Mouse (Mus musculus) hindlimb bud, embryonic 11.5 days (tissue): ENCODE results near the gene Peli2.

ENCODE experiments used
- DNase-seq: peaks from one replicate; pipeline ENCODE4 v3.0.0-alpha.2; 2012; ENCODE audit warnings: low read depth, low spot score; ENCODE audit errors: extremely low spot score

Gene Peli2

DNA sequence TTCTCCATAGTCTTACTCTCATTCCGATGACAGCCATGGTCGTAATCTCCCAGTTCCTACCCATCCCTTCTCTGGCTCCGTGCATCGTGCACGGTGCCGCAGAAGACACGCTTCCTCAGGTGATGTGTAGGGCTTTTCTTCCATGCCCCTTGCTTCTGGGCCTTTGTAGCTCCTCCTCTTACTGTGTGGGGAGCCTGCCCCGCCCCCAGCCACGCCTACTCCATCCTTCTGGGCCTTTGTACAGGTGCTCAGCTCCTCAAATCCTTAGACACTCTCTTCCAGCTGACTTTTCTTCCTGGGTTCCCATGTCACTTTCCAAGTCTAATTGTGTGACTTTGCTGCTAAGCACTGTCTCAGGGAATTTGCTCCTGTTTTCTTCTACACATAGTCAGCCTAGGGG, 28.7 kb downstream of the Peli2 start:
- no peak for DNase-seq

DNA sequence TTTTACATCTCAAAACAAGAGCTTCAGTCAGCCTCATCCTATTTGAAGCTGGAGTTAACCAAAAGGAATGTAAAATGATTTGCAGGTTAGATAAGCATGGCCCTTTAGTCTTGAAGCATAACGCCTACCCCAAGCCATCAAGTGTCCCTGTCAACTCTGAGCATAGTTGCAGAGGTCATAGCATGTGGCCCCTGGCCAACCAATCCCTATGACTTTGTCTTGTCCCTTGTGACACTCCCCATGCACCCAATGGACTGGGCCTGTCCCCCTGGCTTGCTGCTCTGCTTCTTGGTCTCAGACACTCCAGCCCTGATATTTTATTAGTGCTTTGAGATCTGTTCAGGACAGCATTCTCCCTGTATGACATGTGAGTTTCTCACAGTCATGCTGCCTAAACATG, 30.3 kb downstream of the Peli2 start:
- DNase-seq, result no peak

DNA sequence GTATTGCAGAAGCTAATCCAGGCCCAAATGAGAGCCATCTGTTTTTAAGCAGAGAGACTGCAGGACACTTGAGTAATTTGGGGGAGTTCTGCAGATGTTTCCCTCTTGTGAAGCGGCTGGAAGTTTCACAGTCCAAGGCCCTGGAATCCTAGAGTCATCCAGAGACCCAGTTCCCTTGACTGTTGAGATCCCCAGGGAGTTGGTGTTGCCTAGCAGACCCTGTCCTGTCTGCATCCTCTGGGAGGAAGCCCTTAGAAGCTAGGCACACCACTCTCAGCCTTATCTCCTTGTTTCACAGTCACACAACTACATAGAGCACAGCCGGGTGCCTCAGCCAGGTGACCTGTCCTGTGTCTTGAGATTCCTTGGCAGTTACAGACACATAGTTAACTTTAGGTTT, 30.9 kb downstream of the Peli2 start:
- DNase-seq, result no peak

DNA sequence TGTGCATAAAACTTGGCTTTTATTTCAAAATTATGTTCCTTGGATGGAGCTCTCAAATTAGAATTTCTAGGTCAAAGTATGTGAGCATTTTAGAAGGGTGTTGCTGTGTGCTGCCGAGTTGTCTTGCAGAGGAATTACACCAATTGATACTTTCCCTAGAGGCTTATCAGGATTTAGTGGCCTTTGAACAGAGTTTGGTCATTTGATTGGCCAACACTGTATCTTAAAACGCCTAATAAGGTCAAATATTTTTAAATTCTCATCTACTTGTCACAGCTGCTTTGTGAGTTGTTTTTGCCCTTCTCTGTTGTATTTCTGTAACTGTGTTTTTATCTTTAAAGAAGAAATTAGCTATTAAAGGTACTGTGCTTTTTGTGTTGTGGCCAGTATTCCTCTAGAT, 32.4 kb downstream of the Peli2 start:
- DNase-seq, result no peak

DNA sequence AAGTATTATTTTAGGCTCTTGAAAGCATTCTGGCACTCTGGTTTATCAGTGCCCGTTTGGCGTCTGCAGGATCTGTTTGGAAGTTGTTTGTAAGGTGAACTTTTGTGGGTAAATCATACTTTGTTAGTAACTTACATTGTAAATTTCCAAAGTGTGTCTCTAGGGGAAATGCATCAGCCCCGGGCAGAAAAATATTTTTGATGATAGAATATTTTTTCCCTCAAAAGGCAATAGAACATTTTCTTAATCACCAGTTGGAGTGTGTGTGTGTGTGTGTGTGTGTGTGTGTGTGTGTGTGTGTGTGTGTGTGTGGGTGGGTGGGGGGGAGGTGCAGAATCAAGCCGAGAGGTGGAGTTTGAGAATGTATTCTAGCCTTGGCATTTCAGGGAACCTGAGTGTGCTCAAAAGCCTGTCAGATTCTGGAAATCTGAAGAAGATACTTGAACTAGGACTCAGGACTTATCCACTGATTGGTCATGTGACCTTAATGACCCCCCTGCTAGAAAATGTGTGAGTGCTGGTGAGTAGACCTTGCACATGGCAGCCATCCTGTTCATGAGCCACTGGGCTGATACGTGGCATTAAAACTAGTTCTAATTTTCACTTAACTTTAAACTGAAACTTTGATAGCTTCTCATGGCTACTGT, 33.4 kb downstream of the Peli2 start:
- no peak for DNase-seq

DNA sequence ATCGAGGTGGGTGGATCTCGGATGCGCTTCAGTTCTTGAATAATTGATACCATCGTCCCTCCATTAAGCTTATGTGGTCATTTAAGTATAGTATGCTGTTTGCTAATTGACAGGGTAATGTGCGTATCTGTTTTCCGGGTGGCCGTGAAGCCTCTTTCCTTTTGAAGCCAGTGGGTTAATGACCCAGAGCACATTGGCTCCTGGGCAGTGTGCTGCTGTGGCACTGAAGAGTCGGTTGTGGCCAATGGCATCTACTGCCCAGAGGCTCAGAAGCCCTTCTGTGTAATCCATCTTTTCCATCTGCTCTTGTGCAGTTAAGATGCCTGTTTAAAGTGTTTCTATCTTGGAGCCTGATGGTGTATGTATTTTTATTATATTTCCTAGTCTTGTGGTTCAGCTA, 34.0 kb downstream of the Peli2 start:
- DNase-seq, result no peak

DNA sequence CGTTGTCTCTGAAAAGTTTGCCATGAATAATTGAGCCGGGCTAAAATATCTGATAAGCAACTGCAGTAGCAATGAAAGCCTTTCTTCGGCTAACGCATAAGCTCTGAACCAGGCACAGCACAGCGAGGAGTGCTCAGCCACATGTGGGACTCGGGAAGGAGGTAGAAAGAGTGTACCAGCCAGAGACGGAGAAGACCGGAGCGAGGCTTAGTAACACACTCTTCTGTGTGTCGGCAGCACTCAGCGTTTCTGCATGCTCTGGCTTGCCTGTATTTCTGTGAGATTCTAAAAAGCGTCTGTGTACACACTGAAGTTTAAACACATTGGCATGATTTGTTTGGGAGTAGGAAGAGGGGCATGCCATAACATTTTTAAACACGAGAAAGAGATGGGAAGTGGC, 34.5 kb downstream of the Peli2 start:
- no peak for DNase-seq

DNA sequence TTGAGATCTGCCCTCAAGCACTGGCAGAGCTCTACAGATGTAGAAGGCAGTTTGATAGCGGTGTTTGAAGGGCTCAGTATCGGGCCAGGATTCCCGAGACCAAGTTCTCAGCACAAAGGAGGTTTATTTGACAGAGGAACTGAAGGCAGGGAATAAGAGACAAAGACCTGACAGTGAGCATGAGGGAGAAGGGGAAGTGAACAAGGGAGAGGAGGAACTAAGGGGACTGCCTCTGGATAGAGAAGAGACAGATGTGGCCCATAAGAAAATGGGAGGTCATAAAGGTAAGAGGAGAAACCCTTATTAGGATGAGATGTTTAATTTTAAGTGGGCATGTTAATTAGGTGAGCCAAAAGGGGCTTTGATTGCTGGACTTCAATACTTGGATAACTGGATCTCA, 36.5 kb downstream of the Peli2 start:
- no peak for DNase-seq

DNA sequence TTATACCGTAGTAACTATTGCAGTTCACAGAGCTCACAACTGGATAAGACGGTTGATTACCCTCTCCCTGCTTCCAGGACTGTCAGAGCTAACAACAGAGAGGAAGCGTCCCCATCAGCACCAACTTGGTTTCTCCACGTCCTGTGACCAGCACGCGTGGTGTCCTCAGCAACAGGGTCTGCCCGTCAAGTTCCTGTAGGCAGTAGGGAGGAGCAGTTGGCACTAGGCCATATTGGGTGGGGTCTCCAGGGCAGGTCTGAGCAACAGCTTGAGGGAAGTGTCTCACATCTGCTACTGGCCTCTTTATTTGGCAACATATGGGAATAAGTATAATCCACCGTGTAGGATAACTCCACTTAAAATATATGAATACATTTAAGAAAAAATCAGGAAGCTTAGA, 37.2 kb downstream of the Peli2 start:
- DNase-seq, result no peak

DNA sequence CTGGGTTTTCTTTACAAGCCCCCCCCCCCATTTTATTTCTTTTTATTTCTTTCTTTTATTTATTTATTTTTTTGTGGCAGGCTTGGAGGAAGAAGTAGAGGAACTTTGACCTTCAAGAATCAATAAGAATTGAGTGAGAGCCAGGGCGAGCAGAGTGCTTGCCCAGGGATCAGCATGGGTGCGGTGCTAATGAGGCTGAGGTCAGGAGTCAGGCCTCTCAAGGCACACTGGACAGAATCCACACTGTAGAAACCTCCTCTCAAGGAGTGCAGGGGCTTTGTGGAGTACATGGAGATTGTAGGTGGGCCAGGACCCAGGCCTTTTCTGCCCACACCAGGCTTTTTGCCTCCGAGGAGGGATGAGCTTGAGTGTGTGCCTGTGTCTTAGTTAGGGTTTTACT, 38.8 kb downstream of the Peli2 start:
- DNase-seq, result no peak

DNA sequence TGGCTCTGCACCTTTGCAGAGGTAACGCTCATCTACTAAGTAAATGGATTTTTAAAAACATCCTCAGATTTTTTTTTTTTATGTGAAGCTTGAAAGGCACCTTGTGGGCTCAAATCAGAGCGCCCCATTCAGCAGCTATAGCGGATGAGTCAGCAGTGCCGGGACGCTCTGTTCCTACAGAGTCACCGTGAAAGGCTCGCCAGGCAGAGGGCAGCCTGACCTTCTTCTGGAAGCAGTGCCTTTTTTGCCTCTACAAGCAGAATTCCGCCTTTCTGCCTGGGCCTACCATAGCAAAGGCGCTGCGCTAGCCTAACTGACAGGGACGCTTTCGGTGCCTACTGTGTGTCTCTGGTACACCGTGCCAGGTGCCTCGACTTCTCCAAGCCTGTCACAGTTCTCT, 41.8 kb downstream of the Peli2 start:
- DNase-seq, result no peak

DNA sequence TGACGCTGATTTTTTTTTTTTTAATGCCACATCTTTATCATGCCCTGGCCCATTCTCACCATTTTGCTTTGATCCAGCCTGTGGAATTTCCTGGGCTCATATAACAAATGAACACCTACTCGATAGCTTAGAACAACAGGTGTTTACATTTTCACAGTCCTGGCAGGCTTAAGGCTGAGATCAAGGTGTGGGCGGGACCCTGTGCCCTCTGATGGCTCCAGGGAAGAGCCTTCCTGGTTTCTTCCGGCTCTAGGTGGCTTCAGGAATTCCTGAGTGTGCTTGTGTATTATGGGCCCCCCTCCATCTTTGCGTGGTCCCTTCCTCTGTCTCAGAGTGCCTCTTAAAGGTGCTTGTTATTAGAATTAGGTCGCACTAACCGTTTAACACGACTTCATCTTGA, 44.3 kb downstream of the Peli2 start:
- DNase-seq, result no peak

DNA sequence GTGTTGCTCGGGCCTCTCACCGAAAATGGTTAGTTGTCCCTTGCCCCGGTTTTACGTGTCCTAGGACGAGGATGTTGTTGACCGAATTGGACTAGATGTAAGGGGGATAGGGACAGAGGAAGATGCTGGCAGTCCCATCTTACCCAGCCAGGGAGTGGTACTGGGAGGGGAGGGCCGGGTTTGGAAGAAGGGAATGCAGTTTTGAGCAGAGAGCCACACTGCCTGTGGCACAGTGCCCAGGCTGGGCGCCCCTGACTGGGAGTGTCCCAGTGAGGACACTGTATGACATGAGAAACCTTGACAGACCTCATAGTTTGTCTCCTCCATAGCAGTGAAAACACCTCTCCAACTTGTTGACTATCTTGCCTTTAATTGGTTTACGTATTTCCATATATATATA, 45.8 kb downstream of the Peli2 start:
- DNase-seq, result no peak

DNA sequence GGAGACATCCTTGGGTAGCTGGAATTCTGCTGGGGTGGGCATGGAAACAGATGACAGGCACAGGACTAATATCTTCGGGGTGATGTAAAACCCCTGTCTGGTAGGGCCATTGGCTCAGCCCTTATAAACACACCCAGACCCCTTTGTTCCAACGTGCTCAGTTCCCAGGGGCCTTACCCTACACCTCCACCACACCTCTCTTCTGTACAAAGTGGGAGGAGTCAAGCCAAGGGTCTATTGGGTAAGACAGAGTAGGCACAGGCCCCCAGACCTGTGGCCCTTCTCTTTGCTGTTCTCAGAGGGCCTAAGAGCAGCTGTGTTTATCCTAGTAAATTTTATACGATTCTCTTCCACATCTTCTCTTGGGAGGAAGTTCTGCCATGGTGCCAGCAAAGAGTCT, 46.4 kb downstream of the Peli2 start:
- DNase-seq, result no peak

DNA sequence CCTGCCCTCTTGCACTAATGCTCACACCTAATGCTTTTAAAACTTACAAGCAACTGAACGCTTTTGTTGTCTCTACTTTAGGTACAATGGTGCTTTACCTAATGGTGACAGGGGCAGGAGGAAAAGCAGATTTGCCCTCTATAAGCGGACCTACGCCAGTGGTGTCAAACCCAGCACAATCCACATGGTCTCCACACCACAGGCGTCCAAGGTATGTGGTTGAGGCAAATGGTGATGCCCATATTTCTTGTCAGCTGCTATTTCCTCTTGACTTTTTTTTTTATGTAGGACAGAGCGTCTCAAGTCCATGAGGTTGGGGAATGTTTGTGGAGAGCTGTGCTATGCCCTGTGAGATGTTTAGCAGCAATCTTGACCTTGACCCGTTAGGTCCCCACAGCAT, 47.5 kb downstream of the Peli2 start:
- DNase-seq, result no peak

DNA sequence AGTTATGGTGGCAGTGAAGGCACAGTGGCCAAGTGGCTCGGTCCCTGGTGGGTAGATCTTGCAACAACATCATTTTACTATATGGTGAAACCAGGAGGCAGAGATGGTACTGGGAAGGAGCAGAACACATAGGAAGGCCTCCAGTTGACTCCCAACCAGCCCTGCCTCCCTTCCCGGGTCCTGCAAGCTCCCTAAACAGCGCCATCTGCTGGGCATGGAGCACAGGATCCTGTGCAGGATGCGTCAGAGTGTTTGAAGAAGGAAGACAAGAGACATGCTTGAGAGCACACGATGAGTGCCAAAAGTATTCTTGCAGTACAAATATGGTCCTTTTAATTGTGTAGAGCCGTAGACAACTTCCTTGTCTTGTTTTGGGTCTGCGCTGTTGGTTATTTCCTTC, 49.3 kb downstream of the Peli2 start:
- DNase-seq, result no peak

DNA sequence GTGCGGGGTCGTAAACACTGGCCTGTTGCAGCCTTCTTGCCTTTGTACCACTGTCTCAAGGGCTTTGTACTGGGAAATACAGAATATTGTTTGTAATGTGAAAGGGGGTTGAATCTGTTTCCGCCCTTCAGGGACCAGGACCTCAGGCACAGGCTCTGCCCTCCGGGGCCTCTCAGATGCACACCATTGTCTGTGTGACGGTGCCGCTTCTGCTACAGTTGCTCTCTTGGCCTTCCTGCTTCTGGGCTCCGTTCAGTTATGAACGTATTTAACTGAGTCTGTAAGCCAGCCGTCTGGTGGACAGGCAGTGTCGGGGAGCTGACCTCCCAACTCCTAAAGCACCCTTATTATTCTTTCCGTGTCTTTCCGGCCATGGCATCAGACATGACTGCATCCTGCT, 50.6 kb downstream of the Peli2 start:
- no peak for DNase-seq

DNA sequence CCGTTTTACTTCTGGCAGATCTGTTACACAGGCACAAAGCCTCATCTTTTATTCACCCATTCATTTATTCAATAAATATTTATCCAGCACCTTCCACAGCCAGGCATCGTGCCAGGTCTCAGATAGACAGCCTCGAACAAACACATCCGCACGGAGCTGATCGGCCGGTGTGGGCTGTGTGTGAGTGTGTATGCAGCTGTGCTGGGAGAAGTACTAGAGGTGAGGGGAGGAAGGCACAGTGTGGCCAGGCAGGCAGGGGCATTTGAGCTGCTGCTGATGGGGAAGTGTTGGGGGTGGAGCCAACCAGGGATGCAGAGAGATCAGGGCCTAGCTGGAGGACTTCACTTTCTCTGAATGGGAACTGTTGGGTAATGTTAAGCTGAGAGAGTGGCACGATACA, 51.4 kb downstream of the Peli2 start:
- DNase-seq, result no peak

DNA sequence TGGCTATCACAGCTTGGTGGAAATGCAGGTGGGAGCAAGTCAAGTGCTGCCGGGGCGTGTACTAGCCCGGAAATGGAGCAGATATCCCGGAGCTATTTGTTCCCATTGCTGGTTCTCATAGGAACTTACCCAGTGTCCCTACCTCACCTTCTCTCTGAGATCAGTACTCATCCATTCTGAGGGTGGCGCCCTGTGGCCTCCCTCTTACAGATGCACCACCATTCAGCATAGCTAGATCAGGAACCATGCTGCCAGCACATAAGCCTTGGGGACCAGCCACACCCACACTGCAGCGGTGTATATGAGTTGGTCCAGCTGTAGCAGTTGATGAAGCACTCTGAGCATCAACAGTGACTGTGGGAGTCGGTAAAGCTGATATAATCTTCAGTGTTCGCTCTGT, 52.3 kb downstream of the Peli2 start:
- no peak for DNase-seq

DNA sequence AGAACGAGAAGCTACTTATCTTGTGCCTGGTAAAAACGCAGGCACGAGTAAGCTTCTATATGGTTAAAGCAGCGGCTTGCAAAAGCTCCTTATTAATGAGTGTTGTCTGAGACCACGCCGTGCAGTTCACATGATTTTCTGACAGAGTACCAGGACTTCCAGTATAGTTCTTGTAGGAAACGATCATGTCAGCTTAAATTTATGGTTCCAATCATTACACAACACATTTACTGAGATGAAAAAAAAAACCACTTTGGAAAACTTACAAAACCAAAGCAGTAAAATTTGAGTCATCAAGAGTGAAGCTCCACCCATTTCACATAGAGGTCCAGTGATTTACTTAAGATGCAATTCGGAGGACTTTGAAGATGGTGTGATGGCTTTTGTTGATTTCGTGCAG, 53.2 kb downstream of the Peli2 start:
- no peak for DNase-seq

DNA sequence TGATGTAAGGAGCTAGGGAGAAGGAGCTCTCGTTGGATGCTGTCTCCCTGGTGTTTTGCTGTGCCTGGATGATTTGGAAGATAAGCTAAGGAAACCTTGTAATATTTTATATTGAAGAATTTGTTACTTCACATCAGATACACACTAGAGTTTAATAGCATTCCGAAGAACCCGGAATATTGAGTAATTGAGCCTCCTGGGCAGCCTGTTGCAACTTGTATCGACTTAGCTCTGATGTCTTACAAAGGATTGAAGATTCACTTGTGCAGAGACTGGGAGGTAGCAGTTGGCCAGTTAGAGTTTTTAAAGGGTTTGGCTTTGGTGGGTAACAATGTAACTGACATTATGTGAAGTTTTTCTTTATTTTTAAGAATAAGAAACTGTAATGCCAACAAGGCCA, 53.7 kb downstream of the Peli2 start:
- no peak for DNase-seq

DNA sequence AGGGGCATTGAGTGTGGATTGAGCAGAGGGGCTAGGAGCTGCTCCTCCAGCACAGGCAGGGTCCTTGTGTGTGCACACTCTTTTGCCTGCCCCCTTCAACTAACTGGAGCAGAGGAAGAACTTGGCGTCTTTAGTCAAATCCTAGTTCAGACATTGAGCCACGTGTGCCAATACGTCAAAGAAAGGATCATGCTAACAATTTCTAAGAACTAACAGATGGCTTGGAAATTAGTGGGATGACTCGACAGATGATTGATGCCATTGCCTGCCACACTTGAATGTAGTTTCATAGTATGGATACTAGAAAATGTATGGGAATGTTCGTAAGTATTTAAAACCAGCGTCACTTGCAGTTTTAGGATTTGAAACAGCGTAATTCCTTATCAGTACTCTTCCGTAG, 54.5 kb downstream of the Peli2 start:
- DNase-seq, result no peak

DNA sequence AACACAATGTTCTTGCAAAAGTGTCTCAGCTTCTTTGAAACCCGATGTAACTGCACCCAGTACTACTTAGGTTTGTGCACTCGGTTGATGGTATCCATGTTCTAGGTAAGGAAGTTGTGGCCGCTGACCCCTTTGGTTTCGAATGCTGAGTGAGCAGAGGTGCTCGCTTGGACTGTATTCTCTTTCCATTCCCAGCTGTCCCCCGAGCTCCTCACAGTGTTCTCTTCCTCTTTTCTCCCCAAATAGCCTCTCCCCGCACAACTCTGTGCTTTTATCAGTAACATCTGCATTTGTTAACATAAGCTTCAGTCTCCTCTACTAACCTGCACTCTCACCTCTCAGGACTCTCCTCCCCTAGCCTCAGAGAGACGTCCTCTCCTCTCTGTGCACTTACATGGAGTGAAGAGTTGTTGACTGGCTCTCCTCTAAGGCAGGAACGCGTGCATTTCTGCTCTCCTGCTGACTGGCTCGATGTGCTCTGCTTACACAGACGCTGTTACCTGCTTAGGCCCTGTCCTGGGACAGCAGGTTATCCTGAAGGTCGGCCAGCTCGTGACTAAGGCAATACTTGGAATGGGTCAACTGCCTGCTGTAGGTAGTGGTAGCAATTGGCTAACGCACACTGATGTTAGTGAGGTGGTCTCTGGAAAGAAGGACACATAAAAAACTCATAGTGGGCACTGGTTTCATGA, 57.8 kb downstream of the Peli2 start:
- DNase-seq, result no peak
